Mouse (Mus musculus) testis, adult 2 months (tissue): Measurements from ENCODE around the gene Pctp.

Source experiments
- CTCF ChIP-seq: fragments of 200-500 bp; IDR thresholded peaks from 2 replicates; pipeline ENCODE4 v1.5.1; 2012; ENCODE audit warnings: low read depth, mild to moderate bottlenecking, inconsistent platforms, low read length, moderate library complexity; ENCODE audit not compliant: control insufficient read depth, insufficient read depth, insufficient replicate concordance
- POLR2A ChIP-seq: fragments of 200-500 bp; IDR thresholded peaks from 2 replicates; pipeline ENCODE4 v1.6.1; 2012; ENCODE audit warnings: low read depth, mild to moderate bottlenecking, inconsistent platforms, low read length, moderate library complexity; ENCODE audit not compliant: control insufficient read depth

GRCm38 (mm10) chr11:90046211-90046610 lies 43.5 kb upstream of the Pctp start:
- no peak for TF ChIP-seq POLR2A
- TF ChIP-seq CTCF, result no peak
